Mouse (Mus musculus): ENCODE data around the gene Pdgfd.
"Not testable (repeated sequence)": the region's sequence is repeated elsewhere in the genome, so short reads cannot be mapped to it uniquely, and the experiment has no call there.

Gene Pdgfd

DNA sequence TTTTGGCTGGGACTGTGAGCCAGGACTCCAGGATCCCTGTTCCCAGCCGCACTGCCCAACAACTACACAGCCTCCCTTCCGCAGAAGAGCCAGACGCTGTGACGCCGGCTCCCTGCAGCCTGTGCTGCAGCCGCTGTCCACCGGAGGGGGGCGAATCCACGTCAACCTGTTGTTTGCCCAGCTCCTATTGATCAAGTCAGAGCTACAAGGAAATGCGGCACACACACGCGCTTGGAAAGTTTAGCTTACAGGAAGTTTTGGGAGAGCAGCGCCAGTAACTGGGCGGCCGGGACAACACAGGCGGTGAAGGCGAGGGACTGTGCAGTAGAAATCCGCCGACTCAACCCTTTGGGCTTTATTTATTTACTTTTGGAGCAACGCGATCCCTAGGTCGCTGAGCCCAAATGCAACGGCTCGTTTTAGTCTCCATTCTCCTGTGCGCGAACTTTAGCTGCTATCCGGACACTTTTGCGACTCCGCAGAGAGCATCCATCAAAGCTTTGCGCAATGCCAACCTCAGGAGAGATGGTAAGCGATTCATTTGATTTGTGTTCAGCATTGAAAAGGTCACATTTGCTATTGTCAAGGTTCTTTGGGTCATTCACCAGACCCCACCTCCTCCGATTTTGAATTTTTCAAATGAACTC, at the start of gene Pdgfd:
Gene Pdgfd, plus strand, starts transcription at position 194 of the 647 bp plus-strand sequence.
- in situ Hi-C loops (cut with MboI, MseI) = no loop called here

DNA sequence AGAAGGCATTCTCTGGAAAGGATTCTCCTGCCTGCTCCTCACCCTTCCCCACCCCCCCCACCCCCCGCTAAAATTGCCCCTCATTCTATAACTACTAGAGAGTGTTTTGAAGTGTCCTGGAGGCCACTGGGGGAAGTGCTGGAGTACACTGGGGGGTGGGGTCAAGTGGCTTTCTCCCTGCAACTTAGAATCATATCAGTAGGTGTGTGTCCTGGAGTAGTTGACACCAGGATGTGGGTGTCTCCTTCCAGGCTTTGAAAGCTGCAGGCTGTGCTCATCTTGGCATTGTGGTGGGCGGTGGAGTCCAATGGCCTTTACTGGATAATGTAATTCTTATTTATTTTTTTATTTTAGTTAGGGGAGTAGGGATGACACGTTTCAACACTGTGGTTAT, 651 bp downstream of the Pdgfd start:
- in situ Hi-C loops (cut with MboI, MseI) = no loop called here

DNA sequence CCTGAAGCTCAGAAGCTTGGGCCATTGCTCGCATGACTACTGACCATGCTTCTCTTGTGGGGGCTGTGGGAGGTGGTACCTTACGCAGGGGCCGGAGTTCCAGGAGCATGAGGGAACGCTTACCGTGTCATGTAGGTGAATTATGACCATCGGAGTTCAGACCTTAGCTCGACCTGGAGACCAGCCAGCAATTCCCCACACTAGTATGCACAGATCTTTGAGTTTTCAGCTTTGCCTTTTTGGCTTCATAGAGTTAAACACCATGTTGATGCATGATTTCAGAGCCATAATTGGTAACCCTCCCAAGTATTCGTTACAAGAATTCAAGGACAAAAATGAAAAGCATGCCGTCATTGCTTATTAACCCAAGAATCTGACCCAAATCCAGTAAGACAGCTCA, 2.6 kb downstream of the Pdgfd start:
- in situ Hi-C loops (cut with MboI, MseI) = no loop called here

DNA sequence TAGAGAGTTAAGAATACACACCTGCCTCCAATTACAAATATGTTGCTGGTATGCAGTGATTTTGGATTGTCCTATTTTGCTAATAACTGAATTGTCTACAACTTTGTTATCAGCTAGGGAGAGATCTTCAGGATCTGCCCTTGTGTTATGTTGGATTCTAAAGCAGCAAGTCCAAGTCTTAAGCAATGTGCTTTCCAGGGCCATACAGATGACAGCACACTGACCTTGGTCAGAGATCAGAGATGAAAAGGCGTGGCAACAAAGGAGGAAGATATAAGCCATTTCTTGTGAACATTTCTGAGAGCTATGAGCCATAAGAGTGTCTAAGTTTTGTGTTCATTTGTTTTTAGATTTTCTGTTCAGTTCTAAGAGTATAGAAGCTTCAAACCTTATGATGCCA, 4.9 kb downstream of the Pdgfd start:
- in situ Hi-C loops (cut with MboI, MseI) = no loop called here

DNA sequence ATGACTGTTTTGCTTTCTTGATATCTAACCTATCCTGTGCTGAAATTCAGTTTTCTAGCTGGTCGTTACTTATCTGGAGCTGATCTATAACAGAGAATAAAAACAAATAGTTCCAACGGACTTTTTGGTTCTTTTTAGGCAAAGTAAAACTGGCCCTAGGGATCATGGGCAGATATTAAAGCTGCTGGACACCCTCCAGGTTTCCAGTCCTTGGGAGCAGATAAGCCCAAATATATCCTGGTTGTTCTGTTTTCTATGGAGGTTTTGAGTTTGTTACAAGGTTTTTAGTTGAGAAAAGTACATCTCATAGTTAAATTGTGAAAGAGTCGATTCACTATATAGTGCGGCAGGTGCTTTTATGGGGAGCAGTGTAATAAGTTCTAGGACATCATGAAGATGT, 7.3 kb downstream of the Pdgfd start:
- in situ Hi-C loops (cut with MboI, MseI) = no loop called here

DNA sequence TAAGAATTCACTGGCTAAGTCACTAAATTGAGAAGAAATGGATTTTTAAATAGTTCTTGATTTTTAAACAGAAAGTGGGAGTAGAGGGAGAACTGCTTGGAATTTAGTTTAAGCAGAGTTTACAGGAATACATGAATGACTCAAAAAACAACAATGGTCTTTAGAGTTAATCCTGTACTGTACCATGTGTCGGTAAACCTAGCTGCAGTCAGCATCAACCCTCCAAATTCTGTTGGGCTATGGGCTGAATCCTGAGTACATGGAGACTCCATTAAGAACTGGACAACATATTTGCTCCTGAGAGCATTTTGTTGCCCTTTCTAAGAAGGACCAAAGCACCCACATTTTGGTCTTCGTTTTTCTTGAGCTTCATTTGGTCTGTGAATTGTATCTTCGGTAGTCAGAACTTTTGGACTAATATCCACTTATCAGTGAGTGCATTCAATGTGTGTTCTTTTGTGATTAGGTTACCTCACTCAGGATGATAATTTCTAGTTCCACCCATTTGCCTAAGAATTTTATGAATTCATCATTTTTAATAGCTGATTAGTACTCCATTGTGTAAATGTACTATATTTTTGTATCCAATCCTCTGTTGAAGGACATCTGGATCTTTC, 14.0 kb downstream of the Pdgfd start:
- in situ Hi-C loops (cut with MboI, MseI) = loop anchor here in 1 of 2 experiments (10.0 kb wide), 1 partner anchor 1178 kb away; no protein-coding TSS in a partner anchor

DNA sequence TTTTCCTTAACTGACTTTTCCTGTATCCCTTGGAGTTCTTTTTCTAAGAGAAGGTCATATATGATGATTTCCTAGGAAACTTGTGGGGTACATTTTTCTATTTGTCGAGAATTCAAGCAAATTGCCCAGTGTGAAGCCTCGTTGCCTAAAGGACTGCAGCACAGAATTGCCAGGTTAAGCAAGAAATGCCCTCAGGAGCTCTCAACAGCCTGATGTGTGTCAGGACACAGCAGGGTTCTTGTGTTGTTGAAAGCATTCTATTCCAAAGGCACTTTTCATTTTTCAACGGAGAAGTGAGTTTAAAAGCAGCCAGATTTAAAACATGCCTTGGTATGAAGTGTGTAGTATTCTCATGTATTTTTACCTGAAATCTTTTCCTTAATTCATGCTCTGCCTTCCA, 19.6 kb downstream of the Pdgfd start:
- in situ Hi-C loops (cut with MboI, MseI) = loop anchor here in 1 of 2 experiments (10.0 kb wide), 1 partner anchor 1183 kb away; no protein-coding TSS in a partner anchor

DNA sequence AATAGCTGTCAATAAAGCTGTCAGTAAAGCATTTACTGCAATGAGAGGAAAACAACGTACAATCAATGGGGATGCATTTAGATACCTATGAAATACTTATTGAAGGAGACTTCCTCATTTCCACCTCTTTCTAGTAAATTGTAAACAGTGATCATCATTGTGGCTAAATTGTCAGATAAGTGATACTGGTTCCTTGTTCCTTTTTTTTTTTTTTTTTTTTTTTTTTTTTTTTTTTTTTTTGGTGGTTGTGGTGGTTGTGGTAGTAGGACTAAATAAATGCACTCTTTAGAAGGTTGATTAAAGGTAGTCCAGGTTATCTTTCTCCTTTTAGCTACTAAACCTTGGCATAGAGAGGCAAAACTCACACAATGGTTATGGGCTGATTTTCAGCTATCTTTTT, 25.0 kb downstream of the Pdgfd start:
- in situ Hi-C loops (cut with MboI, MseI) = no loop called here

DNA sequence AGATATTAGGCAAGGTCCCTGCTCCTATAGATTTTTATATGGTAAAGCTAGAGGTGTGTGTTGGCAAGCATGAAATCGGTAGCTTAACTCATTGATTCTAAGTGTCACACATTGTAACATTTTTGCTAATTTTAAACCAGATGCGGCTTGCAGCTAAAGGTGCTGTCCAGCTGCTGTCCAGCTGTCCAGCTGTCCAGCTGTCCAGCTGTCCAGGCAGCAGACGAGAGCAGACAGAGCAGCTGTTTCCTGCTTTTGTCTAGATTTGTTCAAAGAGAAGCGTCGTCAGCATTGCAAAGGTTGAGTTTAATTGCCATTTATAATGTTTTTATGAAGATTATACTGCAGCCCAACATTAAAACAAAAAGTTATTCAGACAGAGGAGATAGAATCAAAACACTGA, 44.5 kb downstream of the Pdgfd start:
- in situ Hi-C loops (cut with MboI, MseI) = no loop called here

DNA sequence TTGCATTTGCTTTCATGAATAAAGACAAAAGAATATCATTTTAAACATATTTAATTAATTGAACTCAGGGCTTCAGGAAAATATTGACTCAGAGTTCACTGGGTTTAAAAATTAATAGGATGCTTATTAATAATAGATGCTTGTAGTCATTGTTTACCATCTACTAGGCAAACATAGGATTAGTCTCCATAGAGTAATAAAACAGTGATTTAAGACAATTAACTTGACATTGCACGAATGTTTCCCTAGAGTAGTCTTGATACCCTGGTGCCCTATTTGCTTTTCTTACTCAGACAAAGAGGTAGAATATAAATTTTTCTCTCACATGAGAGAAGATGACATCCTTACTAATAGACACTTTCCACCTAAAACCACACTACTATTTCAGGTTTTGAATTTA, 49.1 kb downstream of the Pdgfd start:
- in situ Hi-C loops (cut with MboI, MseI) = no loop called here

DNA sequence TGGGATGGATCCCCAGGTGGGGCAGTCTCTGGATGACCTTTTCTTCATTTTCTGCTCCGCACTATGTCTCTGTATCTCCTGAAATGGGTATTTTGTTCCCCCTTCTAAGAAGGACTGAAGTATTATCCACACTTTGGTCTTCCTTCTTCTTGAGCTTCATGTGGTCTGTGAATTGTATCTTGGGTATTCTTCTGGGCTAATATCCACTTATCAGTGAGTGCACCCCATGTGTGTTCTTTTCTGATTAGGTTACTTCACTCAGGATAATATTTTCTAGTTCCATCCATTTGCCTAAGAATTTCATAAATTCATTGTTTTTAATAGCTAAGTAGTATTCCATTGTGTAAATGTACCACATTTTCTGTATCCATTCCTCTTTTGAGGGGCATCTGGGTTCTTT, 67.6 kb downstream of the Pdgfd start:
- in situ Hi-C loops (cut with MboI, MseI) = not testable (repeated sequence)

DNA sequence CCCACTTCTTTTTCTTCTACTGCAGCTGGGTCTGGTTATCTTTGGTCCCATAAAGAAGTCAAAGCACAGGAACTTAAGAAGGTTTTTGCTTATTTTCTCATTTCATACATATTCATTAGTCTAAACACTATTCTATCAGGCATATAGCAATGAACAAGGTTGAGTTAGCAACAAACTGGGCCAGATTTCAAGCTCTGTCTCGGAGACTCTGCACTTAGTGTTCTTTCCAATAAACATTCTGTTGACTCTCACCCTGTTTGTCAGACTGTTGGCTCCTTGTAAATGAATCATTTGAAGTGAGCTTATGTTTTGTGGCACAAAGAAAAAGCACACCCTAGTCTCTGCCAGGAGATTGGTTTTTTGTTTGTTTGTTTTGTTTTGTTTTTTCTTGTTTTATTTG, 81.9 kb downstream of the Pdgfd start:
- in situ Hi-C loops (cut with MboI, MseI) = no loop called here

DNA sequence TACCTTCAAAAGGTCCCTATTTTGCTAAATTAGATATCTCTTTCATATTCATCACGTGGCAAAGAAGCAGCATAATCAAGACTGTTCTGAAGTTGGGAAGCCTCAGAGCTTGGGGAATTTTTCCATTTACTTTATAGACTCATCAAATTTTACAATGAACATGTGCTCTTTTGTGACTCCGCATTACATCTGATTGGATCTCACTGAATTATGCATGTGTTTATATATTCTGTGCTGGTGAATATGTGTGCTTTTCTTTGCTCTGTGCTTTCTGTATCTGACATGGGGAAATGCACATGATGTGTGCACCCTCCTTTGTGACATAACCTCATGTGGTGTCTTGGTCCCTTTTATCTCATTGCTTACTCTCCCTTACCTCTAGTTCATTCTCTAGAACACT, 83.6 kb downstream of the Pdgfd start:
- in situ Hi-C loops (cut with MboI, MseI) = no loop called here

DNA sequence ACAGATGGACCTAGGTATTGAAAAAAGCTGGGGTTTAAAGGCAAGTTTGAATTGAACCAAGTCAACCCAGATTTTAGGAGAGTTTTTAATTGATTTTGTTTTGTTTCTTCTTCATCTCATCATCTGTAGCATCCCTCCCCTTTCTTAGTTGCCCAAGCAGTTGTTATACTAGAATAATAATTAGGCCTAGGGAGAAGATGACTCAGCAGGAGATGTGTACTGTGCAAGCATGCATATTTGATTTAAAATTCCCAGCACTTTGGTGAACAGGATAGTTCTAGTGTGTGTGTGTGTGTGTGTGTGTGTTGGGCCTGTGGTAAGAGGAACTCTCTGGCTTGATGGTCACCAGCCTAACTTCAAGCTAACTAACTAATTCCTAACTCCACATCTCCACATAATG, 88.7 kb downstream of the Pdgfd start:
- in situ Hi-C loops (cut with MboI, MseI) = no loop called here

DNA sequence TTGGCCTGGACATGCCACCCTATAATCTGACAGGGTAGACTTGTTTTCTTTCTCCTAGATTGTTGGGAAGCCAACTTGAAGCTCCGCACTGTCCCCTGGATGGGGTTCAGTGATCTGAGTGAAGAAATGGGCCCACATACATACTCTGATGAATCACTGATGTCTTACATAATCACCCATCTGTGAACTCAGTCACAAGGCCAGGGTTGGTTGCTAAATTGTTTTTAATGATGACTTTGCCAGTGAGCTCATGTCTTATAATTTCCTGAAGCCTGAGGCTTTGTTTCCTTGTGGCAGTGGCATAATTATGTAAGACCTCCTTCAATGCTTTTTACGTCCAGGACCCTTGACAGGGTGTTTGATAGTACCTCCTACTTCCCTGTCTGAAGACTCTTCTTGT, 96.4 kb downstream of the Pdgfd start:
- in situ Hi-C loops (cut with MboI, MseI) = no loop called here

DNA sequence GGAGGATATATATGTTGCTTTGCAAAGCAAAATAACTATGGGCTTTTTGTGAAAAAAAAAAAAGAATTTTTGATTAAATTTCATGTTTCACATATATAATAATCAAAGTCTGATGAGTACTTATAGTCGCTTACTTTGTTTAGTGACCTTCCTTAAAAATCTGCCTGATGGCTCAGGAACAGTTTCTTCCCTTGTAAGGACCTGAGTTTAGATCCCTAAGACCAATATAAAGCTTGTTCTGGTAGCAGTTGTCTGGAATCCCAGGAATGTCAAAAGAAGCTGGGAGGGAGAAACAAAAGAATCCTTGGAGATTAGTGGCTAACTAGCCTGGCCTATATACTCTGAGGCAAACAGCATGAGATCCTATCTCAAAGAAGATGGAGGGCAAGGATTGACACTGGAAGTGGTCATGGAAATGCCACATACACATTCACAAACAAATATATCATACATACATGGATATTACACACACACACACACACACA, 101.5 kb downstream of the Pdgfd start, which contains the start of gene Ddi1:
Gene Ddi1, minus strand, starts transcription at position 51 of the 485 bp plus-strand sequence.
- in situ Hi-C loops (cut with MboI, MseI) = no loop called here

DNA sequence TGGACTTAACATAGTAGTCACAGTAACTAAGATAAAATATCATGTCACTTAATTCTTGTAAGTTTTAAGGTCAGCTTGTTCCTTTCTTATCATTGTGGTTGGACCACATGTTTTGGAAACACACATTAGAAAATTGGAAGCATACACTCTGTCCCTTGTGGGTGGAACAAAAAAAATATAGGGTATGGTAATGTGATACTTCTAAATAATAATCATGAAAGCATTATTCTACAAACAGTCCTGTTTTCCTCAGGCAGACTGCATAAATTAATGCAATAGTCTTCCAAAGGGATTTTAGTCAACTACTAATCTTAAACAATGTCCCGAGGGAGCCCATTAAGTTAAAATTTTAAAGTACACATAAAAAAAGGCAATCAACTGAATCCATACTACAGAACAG, 108.0 kb downstream of the Pdgfd start:
- in situ Hi-C loops (cut with MboI, MseI) = no loop called here

DNA sequence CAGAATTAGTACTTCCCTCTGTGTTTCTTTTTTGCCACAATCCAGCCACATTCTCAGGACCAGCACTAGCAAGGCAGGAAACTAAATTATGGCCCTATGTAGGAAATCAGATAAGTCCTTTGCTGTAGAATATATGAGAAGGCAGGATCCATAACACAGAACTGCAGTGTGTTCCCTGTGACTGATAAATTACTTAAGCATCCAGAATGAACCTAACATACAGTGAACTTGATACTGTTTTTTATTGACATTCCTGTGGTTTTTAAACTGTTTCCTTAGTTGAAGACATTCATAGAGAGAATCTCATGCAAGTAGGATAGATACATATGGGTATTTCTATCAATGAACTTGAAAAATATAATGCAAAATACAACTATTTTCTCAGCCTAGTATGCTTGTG, 109.1 kb downstream of the Pdgfd start:
- in situ Hi-C loops (cut with MboI, MseI) = no loop called here

DNA sequence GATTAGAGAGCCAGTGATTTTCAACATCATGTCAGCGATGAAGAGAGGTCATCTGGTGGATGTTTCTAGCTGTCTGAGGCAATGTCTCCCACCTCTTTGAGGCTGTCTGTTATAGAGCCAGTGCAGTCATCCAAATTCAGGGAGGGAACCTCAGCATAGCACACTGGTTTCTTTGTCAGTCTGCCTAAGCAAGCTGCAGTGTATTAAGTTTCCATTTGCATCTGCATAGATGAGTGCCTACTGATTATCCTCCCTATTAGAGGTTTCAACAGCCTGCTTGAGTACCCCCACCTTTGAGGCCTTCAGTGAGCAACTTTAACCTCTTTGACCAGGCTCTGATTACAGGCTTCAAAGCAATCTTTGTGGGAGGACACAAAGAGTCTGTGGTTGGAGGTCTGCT, 118.4 kb downstream of the Pdgfd start:
- in situ Hi-C loops (cut with MboI, MseI) = no loop called here

DNA sequence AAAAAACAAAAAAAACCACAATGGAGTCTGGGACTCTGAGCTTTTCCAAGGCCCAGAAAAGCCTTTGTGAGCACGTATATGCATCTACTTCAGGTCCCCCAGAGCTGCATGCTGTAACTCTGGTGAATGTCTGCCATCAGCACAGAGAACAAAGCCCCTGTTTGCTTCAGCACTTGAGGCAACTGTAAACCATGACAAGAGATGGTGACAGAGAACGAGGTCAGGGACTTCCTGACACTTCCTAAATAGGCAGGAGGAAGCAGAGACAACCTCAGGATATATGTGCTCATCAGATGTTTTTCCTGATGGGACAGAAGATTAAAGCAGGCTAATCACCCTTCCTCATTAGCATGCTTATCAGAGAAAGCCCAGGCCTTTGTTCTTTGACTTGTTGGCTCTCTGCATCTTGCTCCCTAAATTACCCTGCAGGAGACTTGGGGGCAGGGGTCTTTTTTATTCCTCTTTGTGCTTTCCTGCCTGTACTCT, 120.9 kb downstream of the Pdgfd start:
- in situ Hi-C loops (cut with MboI, MseI) = no loop called here

DNA sequence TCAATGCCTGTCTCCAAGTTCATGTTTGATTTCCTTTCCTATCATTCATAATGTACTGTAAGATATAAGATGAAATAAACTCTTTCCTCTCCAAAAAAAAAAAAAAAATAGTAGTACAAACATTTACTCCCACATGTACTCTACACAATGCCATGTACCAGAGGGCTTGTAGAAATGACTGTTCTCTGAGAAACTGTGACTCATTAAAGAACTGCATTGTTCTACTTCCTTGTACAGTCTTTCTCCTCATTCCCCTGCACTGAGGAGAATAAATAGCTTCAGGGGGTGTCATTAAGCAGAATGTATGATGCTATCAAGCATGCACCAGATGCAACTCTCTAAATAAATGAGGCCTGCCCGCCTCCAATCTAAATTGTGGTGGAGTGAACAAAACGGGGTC, 130.2 kb downstream of the Pdgfd start:
- in situ Hi-C loops (cut with MboI, MseI) = no loop called here

DNA sequence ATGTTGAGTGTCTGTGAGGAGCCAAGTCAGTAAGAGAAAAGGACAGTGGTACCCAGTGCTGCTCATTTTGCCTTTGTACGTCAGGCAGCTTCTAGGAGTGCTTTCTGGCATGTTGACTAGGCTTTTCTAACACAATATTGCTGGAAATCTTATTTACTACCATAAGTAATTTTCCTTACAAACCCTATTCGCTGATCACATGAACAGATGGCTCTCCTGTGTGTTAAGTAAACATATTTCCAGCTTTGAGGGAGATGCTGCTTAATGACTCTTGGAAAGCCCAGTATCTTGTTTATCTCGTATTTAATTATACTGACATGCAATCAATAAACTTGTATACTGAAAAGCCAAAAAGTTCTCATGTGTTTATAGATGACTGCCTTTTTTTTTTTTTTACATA, 133.7 kb downstream of the Pdgfd start:
- in situ Hi-C loops (cut with MboI, MseI) = no loop called here

DNA sequence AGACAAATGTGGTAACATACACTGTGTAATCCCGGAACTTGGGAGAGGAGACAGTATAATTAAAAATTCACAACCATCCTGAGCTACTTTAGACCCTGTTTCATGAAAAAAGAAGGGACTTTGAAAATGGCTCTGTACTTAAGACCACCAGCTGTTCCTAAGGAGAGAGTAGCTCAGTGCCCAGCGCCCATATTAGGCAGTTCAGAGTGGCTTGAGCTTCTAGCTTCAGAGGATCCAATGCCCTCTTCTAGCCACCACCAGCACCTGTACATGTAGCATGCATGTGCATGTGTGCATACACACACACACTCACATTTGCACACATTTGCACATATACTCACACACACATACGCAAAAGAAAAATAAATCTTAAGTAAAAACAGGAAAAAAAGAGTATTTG, 136.2 kb downstream of the Pdgfd start:
- in situ Hi-C loops (cut with MboI, MseI) = no loop called here
